Comparison of ENCODE assay signal across 15 mouse cellular contexts in genomic region chr10:118795061-118795407, GRCm38 (mm10).
"Had no signal": no experiment of that assay in that cellular context is flagged by ENCODE, and none has a peak within 500 bp of the region (broad histone marks: within the 10 kb centered on the region; RNA-seq: fewer than 3 reads in every experiment).

No protein-coding gene starts in this region.

- ATAC-seq: liver, embryonic 12.5 days had no signal

- H3K9me3 ChIP-seq: limb, embryonic 15.5 days; liver, embryonic 12.5 days; midbrain, embryonic 10.5 days; neural tube, embryonic 12.5 days had no signal

- H3K4me2 ChIP-seq: limb, embryonic 15.5 days; liver, embryonic 12.5 days; lung, embryonic 14.5 days; neural tube, embryonic 12.5 days had no signal

- H3K4me1 ChIP-seq: neural tube, embryonic 12.5 days had no signal

- H3K4me3 ChIP-seq: limb, embryonic 15.5 days; liver, embryonic 12.5 days; midbrain, embryonic 10.5 days; myocyte; neural tube, embryonic 12.5 days had no signal

- H3K27ac ChIP-seq: limb, embryonic 15.5 days; liver, embryonic 12.5 days; midbrain, embryonic 10.5 days; neural tube, embryonic 12.5 days had no signal

- H3K27me3 ChIP-seq: limb, embryonic 15.5 days; liver, embryonic 12.5 days; neural tube, embryonic 12.5 days had no signal

- H3K36me3 ChIP-seq: limb, embryonic 15.5 days; liver, embryonic 12.5 days; midbrain, embryonic 10.5 days; neural tube, embryonic 12.5 days had no signal

- H3K9ac ChIP-seq: limb, embryonic 15.5 days; liver, embryonic 12.5 days; lung, embryonic 14.5 days; neural tube, embryonic 12.5 days had no signal

- DNase-seq: kidney, adult 8-10 months; kidney, postnatal 25 days; layer of hippocampus, postnatal 36 days; lung, embryonic 14.5 days; lung, postnatal 10 days; lung, postnatal 4 days; retina, postnatal 1 day; right cerebral cortex, postnatal 4 days; spleen, adult 18-20 months; thymus, adult 2 months had no signal
